Mouse (Mus musculus) heart, postnatal 0 days (tissue): ENCODE data around the gene Gm11985.

ENCODE experiments used
- CTCF ChIP-seq: IDR thresholded peaks from 2 replicates; pipeline ENCODE4 v1.5.1; 2016; ENCODE audit warnings: antibody characterized with exemption, control low read depth, low read depth
- EP300 ChIP-seq: IDR thresholded peaks from 2 replicates; pipeline ENCODE4 v1.6.1; 2016; ENCODE audit warnings: antibody characterized with exemption, low read depth

DNA sequence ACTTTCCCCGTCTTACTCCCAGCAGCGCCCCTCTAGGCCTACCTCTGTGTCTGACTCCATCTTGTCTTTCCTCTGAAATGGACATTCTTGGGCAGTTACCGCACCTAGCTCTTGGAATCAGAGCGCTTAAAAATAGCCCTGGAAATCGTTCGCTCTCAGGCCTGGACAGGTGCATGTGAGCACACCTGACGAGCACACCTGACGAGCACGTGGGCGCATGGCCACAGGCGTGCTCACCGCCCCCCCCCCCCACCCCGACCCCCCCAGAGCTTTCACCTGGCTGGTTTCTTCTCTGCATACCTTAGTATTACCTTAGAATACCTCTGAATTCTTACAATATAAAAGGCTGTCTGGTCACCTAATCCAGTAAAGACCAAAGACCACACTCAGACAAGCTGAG, at the start of gene Gm11985:
- TF ChIP-seq CTCF (no peak), EP300 (no peak)
